Mouse (Mus musculus): ENCODE measurements around the gene Fam217b. TPM values are rescaled to one million over a fixed set of nuclear protein-coding genes. Genes with fewer than 3 reads are reported as not detected.

The Fam217b gene
- polyA plus RNA-seq, 1 experiment from 2014 or later = 3.7 TPM

GRCm38 (mm10) chr2:178428676-178429075 lies 14.4 kb downstream of the Fam217b start:
- Histone ChIP-seq H3K4me3 (ENCODE audit: low read depth, low read length) (no peak overlapping the region), H3K27ac (ENCODE audit: low read depth, low read length) (no peak overlapping the region), H3K4me2 (no peak overlapping the region), H3K4me1 (replicated peaks; ENCODE audit: control insufficient read depth, insufficient read depth, low read length) (no peaks in the 10 kb centered on the region), H3K36me3 (ENCODE audit: control insufficient read depth, insufficient read depth, low read length) (no peaks in the 10 kb centered on the region), H3K27me3 (replicated peaks; ENCODE audit: control insufficient read depth, insufficient read depth, low read length) (no peaks in the 10 kb centered on the region), H3K9ac (ENCODE audit: low read depth, low read length) (no peak overlapping the region), H3K9me3 (ENCODE audit: control insufficient read depth, low read length) (no peaks in the 10 kb centered on the region)
- 73% methylated on average over 4 of the region's 4 CpGs for WGBS
- ATAC-seq (replicated peaks; ENCODE audit: low FRiP score) = no peak
- DNase-seq (ENCODE audit: low spot score) = no peak

DNA sequence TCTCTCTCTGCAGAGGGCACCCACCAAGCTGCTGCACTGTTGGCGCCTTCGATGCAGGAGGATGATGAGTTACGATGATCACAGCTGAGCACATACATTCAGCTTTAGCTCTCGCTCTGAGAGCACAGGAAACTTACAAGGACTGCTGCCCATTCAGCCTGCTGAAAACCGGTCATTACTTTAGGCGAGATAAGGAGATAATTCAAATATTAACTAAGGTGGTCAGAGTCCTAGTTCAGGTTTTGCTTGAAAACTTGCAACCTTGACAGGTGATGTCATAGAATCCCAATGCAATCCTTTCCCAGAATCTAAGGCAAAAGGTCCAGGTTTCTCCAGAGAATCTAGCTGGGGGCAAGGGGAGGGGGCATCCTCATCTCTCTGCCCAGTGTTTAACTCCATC lies 15.1 kb downstream of the Fam217b start:
- H3K27me3 ChIP-seq (replicated peaks; ENCODE audit: control insufficient read depth, insufficient read depth, low read length) = no peaks in the 10 kb centered on the region
- H3K36me3 ChIP-seq (ENCODE audit: control insufficient read depth, insufficient read depth, low read length) = no peaks in the 10 kb centered on the region
- no peaks in the 10 kb centered on the region for H3K4me1 ChIP-seq (replicated peaks; ENCODE audit: control insufficient read depth, insufficient read depth, low read length)
- no peak overlapping the region for H3K9ac ChIP-seq (ENCODE audit: low read depth, low read length)
- H3K4me3 ChIP-seq (ENCODE audit: low read depth, low read length) = no peak overlapping the region
- no peak overlapping the region for H3K27ac ChIP-seq (ENCODE audit: low read depth, low read length)
- DNase-seq (ENCODE audit: low spot score) (no peak), ATAC-seq (replicated peaks; ENCODE audit: low FRiP score) (no peak)
- H3K4me2 ChIP-seq = no peak overlapping the region
- no peaks in the 10 kb centered on the region for H3K9me3 ChIP-seq (ENCODE audit: control insufficient read depth, low read length)
- WGBS = 76% methylated on average over 6 of the region's 6 CpGs

DNA sequence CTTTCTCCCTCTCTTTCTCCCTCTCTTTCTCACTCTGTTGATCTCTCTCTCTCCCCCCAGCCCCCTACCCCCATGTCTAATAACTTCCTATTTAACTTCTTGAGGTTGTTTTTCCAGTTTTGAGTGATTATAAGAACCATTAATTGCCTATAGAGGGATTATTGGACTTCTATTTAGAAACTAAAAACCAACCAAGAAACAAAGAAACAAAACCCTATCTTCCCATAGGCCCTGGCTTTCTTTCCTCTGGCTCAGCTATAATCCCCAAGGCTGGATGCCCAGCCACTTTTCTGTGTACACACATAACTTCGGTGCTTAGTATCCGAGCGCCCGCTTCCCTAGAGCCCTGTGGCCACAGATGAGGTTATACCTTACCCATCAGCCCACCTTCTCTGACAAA lies 15.9 kb downstream of the Fam217b start, which contains the start of gene Cdh26:
Gene Cdh26, plus strand, starts transcription at position 301 of the 400 bp plus-strand sequence.
- Histone ChIP-seq H3K9ac (ENCODE audit: low read depth, low read length) (no peak within 1 kb of the TSS), H3K27ac (ENCODE audit: low read depth, low read length) (no peak within 1 kb of the TSS), H3K36me3 (ENCODE audit: control insufficient read depth, insufficient read depth, low read length) (no peaks in the 10 kb centered on the region), H3K9me3 (ENCODE audit: control insufficient read depth, low read length) (no peaks in the 10 kb centered on the region), H3K4me3 (ENCODE audit: low read depth, low read length) (no peak within 1 kb of the TSS), H3K4me1 (replicated peaks; ENCODE audit: control insufficient read depth, insufficient read depth, low read length) (no peaks in the 10 kb centered on the region), H3K27me3 (replicated peaks; ENCODE audit: control insufficient read depth, insufficient read depth, low read length) (no peaks in the 10 kb centered on the region), H3K4me2 (no peak within 1 kb of the TSS)
- WGBS = 92% methylated on average over 4 of the region's 4 CpGs
- DNase-seq (ENCODE audit: low spot score) (no peak), ATAC-seq (replicated peaks; ENCODE audit: low FRiP score) (no peak)

DNA sequence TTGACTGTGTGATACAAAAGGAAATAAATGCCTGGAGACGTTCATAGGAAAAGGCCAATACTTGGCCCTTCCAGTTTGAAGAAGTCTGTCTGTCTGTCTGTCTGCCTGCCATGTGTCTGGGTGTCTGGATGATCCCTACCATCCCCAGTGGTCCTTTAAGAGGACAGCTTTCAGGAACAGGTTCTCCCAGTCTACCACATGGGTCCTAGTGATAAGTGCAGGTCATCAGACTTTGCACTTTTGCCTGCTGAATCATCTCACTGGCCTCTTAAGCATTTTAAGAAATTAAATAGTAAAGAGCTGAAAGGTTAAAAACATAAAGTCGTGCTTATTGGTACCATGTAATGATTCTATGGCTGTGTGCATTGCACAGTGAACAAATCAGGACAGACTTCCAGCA lies 19.2 kb downstream of the Fam217b start:
- H3K27ac ChIP-seq (ENCODE audit: low read depth, low read length) = no peak overlapping the region
- 62% methylated on average over 2 of the region's 2 CpGs for WGBS
- DNase-seq (ENCODE audit: low spot score) = no peak

DNA sequence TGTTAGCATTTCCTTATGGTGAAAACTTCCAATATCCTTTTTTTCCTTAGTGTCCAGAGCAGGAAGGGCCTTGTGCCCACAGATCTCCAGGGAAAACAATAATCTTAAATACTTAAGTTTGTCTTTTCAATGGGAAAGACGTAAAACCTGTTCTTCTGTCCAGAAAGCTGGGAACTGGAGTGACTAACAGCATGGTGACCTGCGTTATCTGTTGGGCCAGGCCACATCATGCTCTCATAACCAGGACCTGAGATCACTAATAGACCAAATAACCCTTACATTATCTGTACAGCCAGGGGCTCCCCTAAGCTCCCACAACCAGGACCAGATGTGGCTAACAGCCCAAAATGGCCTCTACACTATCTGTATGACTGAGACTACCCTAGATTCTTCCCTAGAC lies 19.6 kb downstream of the Fam217b start:
- H3K9me3 ChIP-seq (ENCODE audit: control insufficient read depth, low read length) = no peaks in the 10 kb centered on the region
- no peaks in the 10 kb centered on the region for H3K4me1 ChIP-seq (replicated peaks; ENCODE audit: control insufficient read depth, insufficient read depth, low read length)
- H3K9ac ChIP-seq (ENCODE audit: low read depth, low read length) = no peak overlapping the region
- DNase-seq (ENCODE audit: low spot score) (no peak), ATAC-seq (replicated peaks; ENCODE audit: low FRiP score) (no peak)
- no peak overlapping the region for H3K27ac ChIP-seq (ENCODE audit: low read depth, low read length)
- no peaks in the 10 kb centered on the region for H3K27me3 ChIP-seq (replicated peaks; ENCODE audit: control insufficient read depth, insufficient read depth, low read length)
- H3K4me2 ChIP-seq = no peak overlapping the region
- H3K36me3 ChIP-seq (ENCODE audit: control insufficient read depth, insufficient read depth, low read length) = no peaks in the 10 kb centered on the region
- 79% methylated on average over 2 of the region's 2 CpGs for WGBS
- no peak overlapping the region for H3K4me3 ChIP-seq (ENCODE audit: low read depth, low read length)

More for the DNA sequence above, 19.2 kb downstream of the Fam217b start:
- Histone ChIP-seq H3K9me3 (ENCODE audit: control insufficient read depth, low read length) (no peaks in the 10 kb centered on the region), H3K4me2 (no peak overlapping the region), H3K4me3 (ENCODE audit: low read depth, low read length) (no peak overlapping the region), H3K27me3 (replicated peaks; ENCODE audit: control insufficient read depth, insufficient read depth, low read length) (no peaks in the 10 kb centered on the region), H3K4me1 (replicated peaks; ENCODE audit: control insufficient read depth, insufficient read depth, low read length) (no peaks in the 10 kb centered on the region), H3K9ac (ENCODE audit: low read depth, low read length) (no peak overlapping the region), H3K36me3 (ENCODE audit: control insufficient read depth, insufficient read depth, low read length) (no peaks in the 10 kb centered on the region)
- ATAC-seq (replicated peaks; ENCODE audit: low FRiP score) = no peak

- Histone ChIP-seq H3K9ac (ENCODE audit: low read depth, low read length) (no peak overlapping the region), H3K4me2 (no peak overlapping the region), H3K4me1 (replicated peaks; ENCODE audit: control insufficient read depth, insufficient read depth, low read length) (no peaks in the 10 kb centered on the region), H3K9me3 (ENCODE audit: control insufficient read depth, low read length) (no peaks in the 10 kb centered on the region), H3K27me3 (replicated peaks; ENCODE audit: control insufficient read depth, insufficient read depth, low read length) (no peaks in the 10 kb centered on the region), H3K27ac (ENCODE audit: low read depth, low read length) (no peak overlapping the region), H3K36me3 (ENCODE audit: control insufficient read depth, insufficient read depth, low read length) (no peaks in the 10 kb centered on the region), H3K4me3 (ENCODE audit: low read depth, low read length) (no peak overlapping the region)
- DNase-seq (ENCODE audit: low spot score) (no peak), ATAC-seq (replicated peaks; ENCODE audit: low FRiP score) (no peak)
- 74% methylated on average over 9 of the region's 9 CpGs for WGBS
Measured at GRCm38 (mm10) chr2:178437311-178437710, 23.0 kb downstream of the Fam217b start.

DNA sequence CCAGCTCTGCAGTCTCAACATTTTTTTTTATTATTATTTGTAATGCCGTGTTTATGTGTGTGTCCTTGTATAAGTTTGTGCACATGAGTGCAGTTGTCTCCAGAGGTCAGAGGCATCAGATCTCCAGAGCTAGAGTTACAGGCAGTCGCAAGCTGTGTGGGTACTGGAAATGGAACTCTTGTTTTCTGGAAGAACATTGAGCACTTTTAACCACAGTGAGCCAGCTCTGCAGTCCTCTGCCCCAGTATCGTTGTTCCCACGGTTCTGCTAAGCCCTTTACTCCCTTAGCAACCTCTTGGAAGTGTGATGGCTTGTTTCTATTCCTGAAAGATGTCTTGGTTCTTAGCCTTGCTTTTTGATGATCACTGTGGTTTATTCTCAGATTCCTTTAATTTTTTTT lies 35.1 kb downstream of the Fam217b start:
- no peak overlapping the region for H3K27ac ChIP-seq (ENCODE audit: low read depth, low read length)
- ATAC-seq (replicated peaks; ENCODE audit: low FRiP score) (no peak), DNase-seq (ENCODE audit: low spot score) (no peak)
- no peak overlapping the region for H3K4me3 ChIP-seq (ENCODE audit: low read depth, low read length)
- WGBS = 77% methylated on average over 4 of the region's 4 CpGs
- no peak overlapping the region for H3K4me2 ChIP-seq
- H3K4me1 ChIP-seq (replicated peaks; ENCODE audit: control insufficient read depth, insufficient read depth, low read length) = no peaks in the 10 kb centered on the region
- no peaks in the 10 kb centered on the region for H3K36me3 ChIP-seq (ENCODE audit: control insufficient read depth, insufficient read depth, low read length)
- no peaks in the 10 kb centered on the region for H3K9me3 ChIP-seq (ENCODE audit: control insufficient read depth, low read length)
- H3K9ac ChIP-seq (ENCODE audit: low read depth, low read length) = no peak overlapping the region
- H3K27me3 ChIP-seq (replicated peaks; ENCODE audit: control insufficient read depth, insufficient read depth, low read length) = no peaks in the 10 kb centered on the region

- Histone ChIP-seq H3K4me3 (ENCODE audit: low read depth, low read length) (no peak overlapping the region), H3K9ac (ENCODE audit: low read depth, low read length) (no peak overlapping the region), H3K27ac (ENCODE audit: low read depth, low read length) (no peak overlapping the region), H3K4me1 (replicated peaks; ENCODE audit: control insufficient read depth, insufficient read depth, low read length) (no peaks in the 10 kb centered on the region), H3K27me3 (replicated peaks; ENCODE audit: control insufficient read depth, insufficient read depth, low read length) (no peaks in the 10 kb centered on the region), H3K9me3 (ENCODE audit: control insufficient read depth, low read length) (no peaks in the 10 kb centered on the region), H3K4me2 (no peak overlapping the region), H3K36me3 (ENCODE audit: control insufficient read depth, insufficient read depth, low read length) (no peaks in the 10 kb centered on the region)
- 33% methylated on average over 2 of the region's 2 CpGs for WGBS
- DNase-seq (ENCODE audit: low spot score) = no peak
- no peak for ATAC-seq (replicated peaks; ENCODE audit: low FRiP score)
Measured at GRCm38 (mm10) chr2:178450236-178450635, 35.9 kb downstream of the Fam217b start.

- Histone ChIP-seq H3K27me3 (replicated peaks; ENCODE audit: control insufficient read depth, insufficient read depth, low read length) (no peaks in the 10 kb centered on the region), H3K9me3 (ENCODE audit: control insufficient read depth, low read length) (no peaks in the 10 kb centered on the region), H3K9ac (ENCODE audit: low read depth, low read length) (no peak overlapping the region), H3K36me3 (ENCODE audit: control insufficient read depth, insufficient read depth, low read length) (no peaks in the 10 kb centered on the region), H3K4me1 (replicated peaks; ENCODE audit: control insufficient read depth, insufficient read depth, low read length) (no peaks in the 10 kb centered on the region), H3K27ac (ENCODE audit: low read depth, low read length) (no peak overlapping the region), H3K4me2 (no peak overlapping the region), H3K4me3 (ENCODE audit: low read depth, low read length) (no peak overlapping the region)
- 77% methylated on average over 10 of the region's 10 CpGs for WGBS
- no peak for DNase-seq (ENCODE audit: low spot score)
- ATAC-seq (replicated peaks; ENCODE audit: low FRiP score) = no peak
Measured at GRCm38 (mm10) chr2:178450961-178451360, 36.6 kb downstream of the Fam217b start.
